Mouse (Mus musculus) small intestine, adult 2 months (tissue): ENCODE measurements around the gene 6030452D12Rik. TPM values are rescaled to one million over a fixed set of nuclear protein-coding genes. Genes with fewer than 3 reads are reported as not detected.

Experiments used
- H3K27ac ChIP-seq: fragments of 200-500 bp; 2 replicates; pipeline ENCODE4 v1.5.1; 2012; ENCODE audit warnings: low read depth, low read length, control low read depth, inconsistent platforms; ENCODE audit not compliant: insufficient read depth
- H3K27me3 ChIP-seq: fragments of 200-500 bp; 2 replicates; pipeline ENCODE4 v1.6.1; 2012; ENCODE audit warnings: mild to moderate bottlenecking, moderate library complexity, low read length, inconsistent platforms; ENCODE audit not compliant: control insufficient read depth, insufficient read depth
- H3K36me3 ChIP-seq: fragments of 200-500 bp; 2 replicates; pipeline ENCODE4 v1.6.1; 2012; ENCODE audit warnings: mild to moderate bottlenecking, low read length, control low read depth, inconsistent platforms; ENCODE audit not compliant: control insufficient read depth, insufficient read depth
- H3K4me1 ChIP-seq: fragments of 200-500 bp; 2 replicates; pipeline ENCODE4 v1.6.1; 2012; ENCODE audit warnings: low read length, inconsistent platforms, mixed read lengths; ENCODE audit not compliant: control insufficient read depth, insufficient read depth, insufficient read length
- H3K4me3 ChIP-seq: fragments of 200-500 bp; 2 replicates; pipeline ENCODE4 v1.5.1; 2012; ENCODE audit warnings: low read depth, mild to moderate bottlenecking, control low read depth, inconsistent platforms, low read length, moderate library complexity
- CTCF ChIP-seq: fragments of 200-500 bp; IDR thresholded peaks from 2 replicates; pipeline ENCODE4 v1.5.1; 2012; ENCODE audit warnings: low read depth, mild to moderate bottlenecking, control low read depth, inconsistent platforms, low read length, moderate library complexity, mixed read lengths; ENCODE audit not compliant: insufficient replicate concordance, insufficient read length; ENCODE audit errors: extremely low read depth
- POLR2A ChIP-seq: fragments of 200-500 bp; IDR thresholded peaks from 2 replicates; pipeline ENCODE4 v1.6.1; 2012; ENCODE audit warnings: low read depth, mild to moderate bottlenecking, control low read depth, inconsistent platforms, low read length, moderate library complexity
- WGBS: fragments of 180-500 bp; shearing (Covaris S2); methylation state at CpG from one replicate; pipeline ENCODE4 v1.1.7; 2018; 5-methylcytosine and 5-hydroxymethylcytosine counted together
- polyA plus RNA-seq: library from polyadenylated mRNA; depleted of rRNA; stranded (reverse); fragments of >200 nt; gene quantifications from 2 replicates; pipeline ENCODE4 v1.2.3, GENCODE M21; 2012

The 6030452D12Rik gene
- polyA plus RNA-seq, 1 experiment, result not detected

DNA sequence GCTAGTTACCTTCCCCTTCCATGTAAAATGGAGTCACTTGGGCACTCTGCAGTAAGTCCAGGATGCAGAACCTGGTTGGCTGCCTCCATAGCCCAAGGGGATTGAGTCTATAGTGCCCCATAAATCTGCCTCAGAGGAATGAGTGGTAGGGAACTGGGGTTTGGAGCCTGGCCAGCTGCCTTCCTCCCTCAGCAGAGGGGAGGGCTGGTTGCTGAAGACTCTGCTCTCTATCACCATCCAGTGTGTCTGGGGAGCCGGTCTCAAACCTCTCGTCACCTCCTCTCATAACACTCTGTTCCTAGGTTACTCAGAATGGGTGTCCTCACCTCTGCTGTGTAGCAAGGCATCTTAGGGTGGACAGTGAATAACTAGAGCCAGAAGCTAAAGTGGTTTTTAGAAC lies 16.3 kb downstream of the 6030452D12Rik start:
- TF ChIP-seq CTCF (no peak), POLR2A (no peak)
- H3K36me3 ChIP-seq, result no peaks in the 10 kb centered on the region
- no peak overlapping the region for H3K4me3 ChIP-seq
- WGBS, result 67% methylated on average over 2 of the region's 2 CpGs
- peaks cover under 1% of the 10 kb centered on the region; the same call in 1 of the 2 replicates for H3K4me1 ChIP-seq
- peaks cover 10% of the 10 kb centered on the region for H3K27me3 ChIP-seq
- H3K27ac ChIP-seq, result no peak overlapping the region

- no peak for TF ChIP-seq CTCF
- TF ChIP-seq POLR2A, result no peak
- H3K4me3 ChIP-seq, result no peak overlapping the region
- H3K4me1 ChIP-seq, result no peaks in the 10 kb centered on the region
- H3K36me3 ChIP-seq, result no peaks in the 10 kb centered on the region
- H3K27me3 ChIP-seq, result no peaks in the 10 kb centered on the region
- WGBS, result 16% methylated on average over 3 of the region's 3 CpGs
- H3K27ac ChIP-seq, result no peak overlapping the region
These were observed 18.4 kb downstream of the 6030452D12Rik start for GRCm38 (mm10) chr8:106518763-106519162.

DNA sequence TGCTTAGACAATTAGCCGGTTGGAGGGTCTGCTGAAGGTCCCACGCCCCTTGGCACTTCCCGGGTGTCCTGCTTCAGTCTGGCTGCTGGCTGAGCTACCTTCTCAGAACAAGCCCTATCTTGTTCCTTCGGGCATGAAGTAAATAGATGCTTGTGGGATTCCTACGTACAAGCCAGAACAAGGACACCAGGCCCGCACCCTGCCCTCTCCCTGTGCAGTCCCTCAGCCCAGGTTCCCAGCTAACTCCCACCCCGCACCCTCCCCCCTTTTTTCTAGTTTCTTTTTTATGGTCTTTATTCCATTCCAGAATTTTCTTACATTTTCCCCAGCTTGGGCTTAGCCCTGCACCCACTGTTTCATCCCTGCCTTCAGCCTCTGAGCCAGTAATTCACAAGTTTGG lies 20.3 kb downstream of the 6030452D12Rik start:
- Histone ChIP-seq H3K4me1 (no peaks in the 10 kb centered on the region), H3K27ac (no peak overlapping the region), H3K4me3 (no peak overlapping the region), H3K36me3 (no peaks in the 10 kb centered on the region), H3K27me3 (no peaks in the 10 kb centered on the region)
- TF ChIP-seq POLR2A, result no peak
- no peak for TF ChIP-seq CTCF
- WGBS, result 85% methylated on average over 7 of the region's 7 CpGs

GRCm38 (mm10) chr8:106521845-106522244 lies 21.5 kb downstream of the 6030452D12Rik start:
- Histone ChIP-seq H3K36me3 (no peaks in the 10 kb centered on the region), H3K27me3 (no peaks in the 10 kb centered on the region), H3K4me1 (no peaks in the 10 kb centered on the region), H3K4me3 (no peak overlapping the region), H3K27ac (no peak overlapping the region)
- 52% methylated on average over 9 of the region's 9 CpGs for WGBS
- no peak for TF ChIP-seq POLR2A
- TF ChIP-seq CTCF, result no peak

DNA sequence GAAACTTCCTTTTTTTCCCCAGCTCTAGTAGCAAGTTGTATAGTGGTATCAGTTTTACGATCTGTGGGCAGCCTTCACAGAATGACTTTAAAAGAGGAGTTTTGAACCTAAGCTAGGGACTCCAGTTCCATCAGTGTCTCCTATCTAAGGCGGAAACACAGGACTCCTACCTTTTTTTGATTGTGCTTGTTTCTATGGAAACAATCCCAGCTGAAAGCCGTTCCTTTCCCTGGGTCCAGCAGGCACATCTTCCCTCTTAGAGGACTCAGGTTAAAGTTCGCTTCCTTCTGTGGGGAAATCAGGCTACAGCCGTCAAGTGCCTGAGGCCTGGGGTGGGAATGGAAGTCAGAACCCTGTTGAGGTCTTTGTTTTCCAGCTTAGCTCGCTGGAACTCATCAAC lies 26.4 kb downstream of the 6030452D12Rik start:
- H3K4me3 ChIP-seq, result no peak overlapping the region
- H3K27ac ChIP-seq, result no peak overlapping the region
- H3K4me1 ChIP-seq, result no peaks in the 10 kb centered on the region
- H3K27me3 ChIP-seq, result no peaks in the 10 kb centered on the region
- no peaks in the 10 kb centered on the region for H3K36me3 ChIP-seq
- TF ChIP-seq CTCF, result no peak
- TF ChIP-seq POLR2A, result no peak
- WGBS, result 39% methylated on average over 6 of the region's 6 CpGs

GRCm38 (mm10) chr8:106527241-106528036 lies 27.1 kb downstream of the 6030452D12Rik start:
- Histone ChIP-seq H3K27me3 (no peaks in the 10 kb centered on the region), H3K36me3 (no peaks in the 10 kb centered on the region), H3K4me1 (no peaks in the 10 kb centered on the region), H3K4me3 (no peak overlapping the region), H3K27ac (no peak overlapping the region)
- TF ChIP-seq CTCF, result peak; percentile 37; the same call in 1 of the 2 replicates
- TF ChIP-seq POLR2A, result no peak
- 86% methylated on average over 9 of the region's 9 CpGs for WGBS

DNA sequence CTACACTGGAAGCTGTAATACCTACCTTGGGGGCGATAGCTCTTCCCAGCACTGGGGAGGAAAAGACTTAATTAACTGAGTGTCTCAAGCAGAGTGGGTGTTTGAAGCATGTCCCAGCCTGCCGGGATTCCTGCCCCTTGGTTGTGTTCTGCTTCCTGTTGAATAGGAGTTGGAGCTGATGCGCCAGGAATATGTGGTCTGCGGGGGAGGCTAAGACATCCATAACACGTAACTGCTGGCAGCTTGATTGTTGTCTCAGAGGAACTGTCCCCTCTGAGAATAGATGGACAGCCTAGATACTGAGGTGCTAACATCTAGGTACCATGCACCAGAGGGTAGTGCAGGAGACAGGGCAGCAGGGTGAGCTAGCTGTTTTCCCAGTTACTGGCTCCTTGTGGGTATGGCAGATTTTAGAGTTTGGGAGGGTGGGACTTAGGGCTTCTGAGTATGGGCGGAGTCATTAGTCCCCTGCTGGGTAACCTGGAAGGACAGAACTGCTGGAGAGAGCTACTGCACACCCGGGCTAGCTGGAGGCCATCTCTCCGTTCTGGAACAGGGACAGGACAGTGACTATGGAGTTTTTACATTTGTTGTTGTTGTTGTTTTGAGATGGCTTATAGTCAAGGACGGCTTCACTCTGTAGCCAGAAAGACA lies 28.4 kb downstream of the 6030452D12Rik start:
- Histone ChIP-seq H3K4me1 (no peaks in the 10 kb centered on the region), H3K4me3 (no peak overlapping the region), H3K27me3 (no peaks in the 10 kb centered on the region), H3K27ac (no peak overlapping the region), H3K36me3 (no peaks in the 10 kb centered on the region)
- WGBS, result 85% methylated on average over 9 of the region's 9 CpGs
- TF ChIP-seq POLR2A, result no peak
